Mouse (Mus musculus): ENCODE results near the gene Rhbdd1. TPM values are rescaled to one million over a fixed set of nuclear protein-coding genes. Genes with fewer than 3 reads are reported as not detected.

The Rhbdd1 gene
- polyA plus RNA-seq, 1 experiment: 8.2 TPM

GRCm38 (mm10) chr1:82412085-82412484 is 95.8 kb downstream of the Rhbdd1 start:
- no peak overlapping the region for H3K4me3 ChIP-seq (ENCODE audit: insufficient read depth, low read depth, low read length)
- H3K27ac ChIP-seq (replicated peaks; ENCODE audit: low read depth, low read length): no peak overlapping the region
- no peaks in the 10 kb centered on the region for H3K4me1 ChIP-seq (ENCODE audit: control insufficient read depth, insufficient read depth, insufficient read length, low read length)

GRCm38 (mm10) chr1:82414434-82415045 is 98.3 kb downstream of the Rhbdd1 start:
- H3K27ac ChIP-seq (replicated peaks; ENCODE audit: low read depth, low read length): no peak overlapping the region
- no peak overlapping the region for H3K4me3 ChIP-seq (ENCODE audit: insufficient read depth, low read depth, low read length)

GRCm38 (mm10) chr1:82415641-82416040 is 99.4 kb downstream of the Rhbdd1 start:
- no peak overlapping the region for H3K4me3 ChIP-seq (ENCODE audit: insufficient read depth, low read depth, low read length)
- H3K27ac ChIP-seq (replicated peaks; ENCODE audit: low read depth, low read length): no peak overlapping the region
- no peaks in the 10 kb centered on the region; the same call in 1 of the 2 replicates for H3K4me1 ChIP-seq (ENCODE audit: control insufficient read depth, insufficient read depth, insufficient read length, low read length)

More at GRCm38 (mm10) chr1:82414434-82415045, 98.3 kb downstream of the Rhbdd1 start:
- H3K4me1 ChIP-seq (ENCODE audit: control insufficient read depth, insufficient read depth, insufficient read length, low read length): no peaks in the 10 kb centered on the region; the same call in 1 of the 2 replicates

- Histone ChIP-seq H3K27ac (replicated peaks; ENCODE audit: low read depth, low read length) (no peak overlapping the region), H3K4me1 (ENCODE audit: control insufficient read depth, insufficient read depth, insufficient read length, low read length) (peaks cover 8% of the 10 kb centered on the region), H3K4me3 (ENCODE audit: insufficient read depth, low read depth, low read length) (no peak overlapping the region)
Measured at GRCm38 (mm10) chr1:82427729-82428128, 111.5 kb downstream of the Rhbdd1 start.

GRCm38 (mm10) chr1:82429061-82429460 is 112.8 kb downstream of the Rhbdd1 start:
- no peak overlapping the region for H3K27ac ChIP-seq (replicated peaks; ENCODE audit: low read depth, low read length)
- no peak overlapping the region for H3K4me3 ChIP-seq (ENCODE audit: insufficient read depth, low read depth, low read length)
- H3K4me1 ChIP-seq (ENCODE audit: control insufficient read depth, insufficient read depth, insufficient read length, low read length): peaks cover 8% of the 10 kb centered on the region

GRCm38 (mm10) chr1:82432919-82433648 is 116.8 kb downstream of the Rhbdd1 start:
- H3K4me1 ChIP-seq (ENCODE audit: control insufficient read depth, insufficient read depth, insufficient read length, low read length): peaks cover 8% of the 10 kb centered on the region
- no peak overlapping the region for H3K4me3 ChIP-seq (ENCODE audit: insufficient read depth, low read depth, low read length)
- no peak overlapping the region for H3K27ac ChIP-seq (replicated peaks; ENCODE audit: low read depth, low read length)

GRCm38 (mm10) chr1:82433649-82434005 is 117.4 kb downstream of the Rhbdd1 start:
- Histone ChIP-seq H3K4me3 (ENCODE audit: insufficient read depth, low read depth, low read length) (no peak overlapping the region), H3K27ac (replicated peaks; ENCODE audit: low read depth, low read length) (no peak overlapping the region), H3K4me1 (ENCODE audit: control insufficient read depth, insufficient read depth, insufficient read length, low read length) (peaks cover 8% of the 10 kb centered on the region)

GRCm38 (mm10) chr1:82437273-82437672 is 121.0 kb downstream of the Rhbdd1 start:
- Histone ChIP-seq H3K4me3 (ENCODE audit: insufficient read depth, low read depth, low read length) (no peak overlapping the region), H3K27ac (replicated peaks; ENCODE audit: low read depth, low read length) (no peak overlapping the region), H3K4me1 (ENCODE audit: control insufficient read depth, insufficient read depth, insufficient read length, low read length) (no peaks in the 10 kb centered on the region)

GRCm38 (mm10) chr1:82440123-82440522 is 123.9 kb downstream of the Rhbdd1 start:
- Histone ChIP-seq H3K27ac (replicated peaks; ENCODE audit: low read depth, low read length) (no peak overlapping the region), H3K4me1 (ENCODE audit: control insufficient read depth, insufficient read depth, insufficient read length, low read length) (no peaks in the 10 kb centered on the region), H3K4me3 (ENCODE audit: insufficient read depth, low read depth, low read length) (no peak overlapping the region)

GRCm38 (mm10) chr1:82443517-82443916 is 127.3 kb downstream of the Rhbdd1 start:
- H3K27ac ChIP-seq (replicated peaks; ENCODE audit: low read depth, low read length): no peak overlapping the region
- H3K4me3 ChIP-seq (ENCODE audit: insufficient read depth, low read depth, low read length): no peak overlapping the region
- H3K4me1 ChIP-seq (ENCODE audit: control insufficient read depth, insufficient read depth, insufficient read length, low read length): peaks cover 7% of the 10 kb centered on the region; the same call in 1 of the 2 replicates

GRCm38 (mm10) chr1:82446049-82446448 is 129.8 kb downstream of the Rhbdd1 start:
- H3K4me3 ChIP-seq (ENCODE audit: insufficient read depth, low read depth, low read length): no peak overlapping the region
- peaks cover 7% of the 10 kb centered on the region; the same call in 1 of the 2 replicates for H3K4me1 ChIP-seq (ENCODE audit: control insufficient read depth, insufficient read depth, insufficient read length, low read length)
- H3K27ac ChIP-seq (replicated peaks; ENCODE audit: low read depth, low read length): no peak overlapping the region

GRCm38 (mm10) chr1:82449851-82450250 is 133.6 kb downstream of the Rhbdd1 start:
- Histone ChIP-seq H3K4me3 (ENCODE audit: insufficient read depth, low read depth, low read length) (no peak overlapping the region), H3K27ac (replicated peaks; ENCODE audit: low read depth, low read length) (no peak overlapping the region), H3K4me1 (ENCODE audit: control insufficient read depth, insufficient read depth, insufficient read length, low read length) (peaks cover 7% of the 10 kb centered on the region; the same call in 1 of the 2 replicates)

- Histone ChIP-seq H3K27ac (replicated peaks; ENCODE audit: low read depth, low read length) (no peak overlapping the region), H3K4me1 (ENCODE audit: control insufficient read depth, insufficient read depth, insufficient read length, low read length) (no peaks in the 10 kb centered on the region)
Measured at GRCm38 (mm10) chr1:82451927-82452651, 135.8 kb downstream of the Rhbdd1 start.

GRCm38 (mm10) chr1:82454031-82454430 is 137.8 kb downstream of the Rhbdd1 start:
- Histone ChIP-seq H3K27ac (replicated peaks; ENCODE audit: low read depth, low read length) (no peak overlapping the region), H3K4me3 (ENCODE audit: insufficient read depth, low read depth, low read length) (no peak overlapping the region), H3K4me1 (ENCODE audit: control insufficient read depth, insufficient read depth, insufficient read length, low read length) (no peaks in the 10 kb centered on the region)

More at GRCm38 (mm10) chr1:82451927-82452651, 135.8 kb downstream of the Rhbdd1 start:
- H3K4me3 ChIP-seq (ENCODE audit: insufficient read depth, low read depth, low read length): no peak overlapping the region

GRCm38 (mm10) chr1:82459350-82459749 is 143.1 kb downstream of the Rhbdd1 start:
- Histone ChIP-seq H3K27ac (replicated peaks; ENCODE audit: low read depth, low read length) (no peak overlapping the region), H3K4me3 (ENCODE audit: insufficient read depth, low read depth, low read length) (no peak overlapping the region), H3K4me1 (ENCODE audit: control insufficient read depth, insufficient read depth, insufficient read length, low read length) (no peaks in the 10 kb centered on the region)
